Mouse (Mus musculus) myocyte (in vitro differentiated cells): Measurements from ENCODE around the gene Mrc1.

Experiments used
- CEBPB ChIP-seq: IDR thresholded peaks from 2 replicates; pipeline ENCODE4 v1.6.1; 2011; ENCODE audit warnings: mild to moderate bottlenecking, moderate library complexity; ENCODE audit not compliant: poor library complexity, insufficient read depth, severe bottlenecking
- MAX ChIP-seq: IDR thresholded peaks from one replicate; pipeline ENCODE4 v1.6.1; 2011; ENCODE audit warnings: low read depth, mild to moderate bottlenecking, control low read depth
- MYOD1 ChIP-seq, 3 experiments: IDR thresholded peaks; one replicate each; pipeline ENCODE4 v1.6.1; 2011; ENCODE audit warnings: control low read depth in 2 of 3, low read depth in 2 of 3, mild to moderate bottlenecking in 2 of 3, moderate library complexity in 1 of 3; ENCODE audit not compliant: insufficient read length in 2 of 3, control insufficient read depth in 1 of 3
- MYOG ChIP-seq, 3 experiments: IDR thresholded peaks; one replicate each; pipeline ENCODE4 v1.6.1; 2011; ENCODE audit warnings: control low read depth in 2 of 3, low read depth in 2 of 3, mild to moderate bottlenecking in 2 of 3; ENCODE audit not compliant: insufficient read length in 2 of 3, control insufficient read depth in 1 of 3, insufficient read depth in 1 of 3
- POLR2A ChIP-seq: IDR thresholded peaks from one replicate; pipeline ENCODE4 v1.6.1; 2011; ENCODE audit warnings: low read depth, mild to moderate bottlenecking, control low read depth, moderate library complexity; ENCODE audit not compliant: insufficient read length
- POLR2AphosphoS2 ChIP-seq: IDR thresholded peaks from one replicate; pipeline ENCODE4 v1.6.1; 2011; ENCODE audit warnings: low read depth, control low read depth; ENCODE audit not compliant: insufficient read length
- SRF ChIP-seq: IDR thresholded peaks from one replicate; pipeline ENCODE4 v1.6.1; 2011; ENCODE audit warnings: low read depth; ENCODE audit not compliant: control insufficient read depth, insufficient read length
- USF1 ChIP-seq: IDR thresholded peaks from one replicate; pipeline ENCODE4 v1.6.1; 2011; ENCODE audit warnings: low read depth, mild to moderate bottlenecking, control low read depth, moderate library complexity

- no peak for TF ChIP-seq POLR2A
- TF ChIP-seq POLR2AphosphoS2, result no peak
- no peak for TF ChIP-seq MYOG (IDR thresholded peaks at IDR 0.05; ENCODE audit: control insufficient read depth in 1 of 3, insufficient read depth in 1 of 3, insufficient read length in 2 of 3, low read depth in 2 of 3)
- no peak for TF ChIP-seq MYOD1 (IDR thresholded peaks at IDR 0.05; ENCODE audit: control insufficient read depth in 1 of 3, insufficient read length in 2 of 3, low read depth in 2 of 3)
- TF ChIP-seq USF1, result no peak
- no peak for TF ChIP-seq SRF
- TF ChIP-seq MAX, result no peak
- TF ChIP-seq CEBPB, result no peak
Observed at GRCm38 (mm10) chr2:14229979-14230378, 787 bp downstream of the Mrc1 start.
